Mouse (Mus musculus) T-helper 17 cell (primary cell): ENCODE results near the gene Sppl3.

Experiments
- in situ Hi-C, 2 experiments: fragments of 300-600 bp; cut with MboI, MseI; formaldehyde crosslinking; loops; 1 replicate in 1 of 2; 2 replicates in 1 of 2; pipeline ENCODE4 v1.15.1; 2025; ENCODE audit warnings: high pct_unique_total_duplicates in 2 of 2

The Sppl3 gene

DNA sequence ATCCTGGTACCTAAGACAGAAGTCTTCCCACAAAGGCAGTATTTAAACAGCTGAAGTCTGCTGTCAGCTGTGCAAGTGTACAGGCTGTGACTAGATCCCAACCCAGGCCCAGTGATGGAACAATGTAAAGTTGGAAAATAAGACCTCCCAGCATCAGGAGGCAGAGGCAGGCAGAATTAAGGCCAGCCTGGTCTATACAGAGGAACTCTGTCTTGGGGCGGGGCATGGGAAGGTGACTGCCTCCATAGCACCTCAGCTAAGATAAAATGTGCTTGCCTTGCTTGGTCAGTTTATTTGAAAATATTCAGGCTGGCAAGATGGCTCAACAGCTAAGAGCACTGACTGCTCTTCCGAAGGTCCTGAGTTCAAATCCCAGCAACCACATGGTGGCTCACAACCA is 59.5 kb downstream of the Sppl3 start:
- in situ Hi-C loops, result loop anchor here in 1 of 2 experiments (5.0 kb wide), 1 partner anchor 53 kb away; no protein-coding TSS in a partner anchor

DNA sequence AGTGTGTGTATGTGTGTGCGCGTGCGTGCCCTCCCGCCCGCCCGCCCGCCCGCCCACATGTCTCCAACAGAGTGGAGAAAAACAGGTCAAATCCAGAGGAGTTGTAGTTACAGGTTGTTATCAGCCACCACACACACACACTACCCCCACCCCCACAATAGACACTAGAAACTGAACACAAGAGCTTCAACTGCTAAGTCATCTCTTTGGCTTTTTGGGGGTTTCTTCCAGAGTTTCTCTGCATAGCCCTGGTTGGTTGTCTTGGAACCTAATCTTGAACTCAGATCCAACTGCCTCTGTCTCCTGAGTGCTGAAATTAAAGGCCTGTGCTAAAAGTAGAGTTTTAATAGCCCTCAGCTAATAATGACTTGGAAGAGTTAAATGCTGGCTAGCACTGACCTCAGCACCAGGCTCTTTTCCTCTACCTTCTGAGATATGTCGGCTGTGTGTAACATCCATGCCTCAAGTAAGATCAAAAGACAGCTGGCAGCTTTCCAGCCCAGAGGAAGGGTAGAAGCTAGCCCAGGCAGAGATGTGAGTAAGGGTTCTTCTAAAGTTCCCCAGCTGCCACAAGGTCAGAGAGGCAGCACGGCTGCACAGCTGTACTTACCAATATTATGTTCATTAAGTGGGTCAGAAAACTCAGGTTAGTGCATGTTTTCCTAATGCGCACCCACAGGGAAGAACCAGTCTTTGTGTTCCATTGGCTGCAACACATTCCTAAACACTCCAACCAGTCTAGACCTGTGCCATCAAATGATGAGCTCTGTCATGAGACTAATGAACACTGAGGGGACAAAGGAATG is 60.4 kb downstream of the Sppl3 start:
- in situ Hi-C loops, result loop anchor here in 1 of 2 experiments (5.0 kb wide), 1 partner anchor 54 kb away; no protein-coding TSS in a partner anchor

DNA sequence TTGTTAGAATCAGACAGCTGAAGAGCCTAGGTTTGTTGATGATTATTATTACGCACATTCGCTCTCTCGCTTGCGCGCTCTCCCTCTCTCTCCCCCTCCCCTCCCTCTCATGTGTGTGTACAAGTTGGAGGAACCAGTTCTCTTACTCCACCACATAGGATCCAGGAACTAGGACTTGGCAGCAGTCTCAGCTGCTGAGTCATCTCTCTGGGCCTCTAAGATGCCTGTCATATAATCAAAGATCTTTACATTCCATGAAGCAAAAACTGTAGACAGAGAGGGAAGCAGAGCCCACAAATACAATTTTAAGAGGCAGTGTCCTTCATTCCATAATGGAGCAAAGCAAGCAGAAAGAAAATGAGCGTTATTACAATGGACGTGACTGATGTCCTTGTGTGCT is 61.2 kb downstream of the Sppl3 start:
- in situ Hi-C loops, result loop anchor here in 1 of 2 experiments (5.0 kb wide), 1 partner anchor 55 kb away; no protein-coding TSS in a partner anchor

DNA sequence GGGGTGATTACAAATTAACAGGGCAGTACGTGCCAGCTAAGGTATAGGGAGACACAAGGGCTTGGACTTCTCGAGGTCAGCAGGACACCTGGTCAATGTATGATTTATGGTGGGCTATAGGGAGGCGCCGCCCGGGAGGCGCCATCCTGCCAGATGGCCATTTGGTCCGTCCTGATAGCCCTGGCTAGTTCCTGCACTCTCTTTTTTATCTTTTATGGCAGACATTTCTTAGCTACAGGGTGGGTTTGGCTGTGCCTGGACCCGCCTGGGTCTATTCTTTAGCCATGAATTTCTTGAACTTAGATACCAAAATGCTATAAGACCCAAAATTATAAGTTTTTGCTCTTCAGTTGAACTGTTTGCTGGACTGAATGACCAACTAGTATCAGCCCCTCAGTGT is 62.4 kb downstream of the Sppl3 start:
- in situ Hi-C loops, result loop anchor here in 1 of 2 experiments (5.0 kb wide), 1 partner anchor 56 kb away; no protein-coding TSS in a partner anchor

DNA sequence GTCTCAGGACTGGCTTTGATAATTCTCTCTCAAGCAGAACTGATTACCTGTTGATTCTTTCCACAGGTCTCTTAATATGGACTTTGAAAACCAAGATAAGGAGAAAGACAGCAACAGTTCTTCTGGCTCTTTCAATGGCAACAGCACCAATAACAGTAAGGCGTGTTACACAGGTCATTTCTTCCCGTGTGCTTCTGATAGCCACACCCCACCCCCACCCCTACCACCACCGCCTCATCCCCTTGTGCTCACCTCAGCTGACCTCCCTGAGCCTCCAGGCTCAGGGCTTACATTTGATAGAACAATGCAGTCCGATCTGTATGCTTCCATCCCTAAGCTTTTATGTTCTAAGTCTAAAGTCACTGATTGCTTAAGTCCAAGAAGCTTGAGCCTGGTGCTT is 63.8 kb downstream of the Sppl3 start:
- in situ Hi-C loops, result loop anchor here (5.0 kb wide), 2 partner anchors 57 to 97 kb away; no protein-coding TSS in a partner anchor

DNA sequence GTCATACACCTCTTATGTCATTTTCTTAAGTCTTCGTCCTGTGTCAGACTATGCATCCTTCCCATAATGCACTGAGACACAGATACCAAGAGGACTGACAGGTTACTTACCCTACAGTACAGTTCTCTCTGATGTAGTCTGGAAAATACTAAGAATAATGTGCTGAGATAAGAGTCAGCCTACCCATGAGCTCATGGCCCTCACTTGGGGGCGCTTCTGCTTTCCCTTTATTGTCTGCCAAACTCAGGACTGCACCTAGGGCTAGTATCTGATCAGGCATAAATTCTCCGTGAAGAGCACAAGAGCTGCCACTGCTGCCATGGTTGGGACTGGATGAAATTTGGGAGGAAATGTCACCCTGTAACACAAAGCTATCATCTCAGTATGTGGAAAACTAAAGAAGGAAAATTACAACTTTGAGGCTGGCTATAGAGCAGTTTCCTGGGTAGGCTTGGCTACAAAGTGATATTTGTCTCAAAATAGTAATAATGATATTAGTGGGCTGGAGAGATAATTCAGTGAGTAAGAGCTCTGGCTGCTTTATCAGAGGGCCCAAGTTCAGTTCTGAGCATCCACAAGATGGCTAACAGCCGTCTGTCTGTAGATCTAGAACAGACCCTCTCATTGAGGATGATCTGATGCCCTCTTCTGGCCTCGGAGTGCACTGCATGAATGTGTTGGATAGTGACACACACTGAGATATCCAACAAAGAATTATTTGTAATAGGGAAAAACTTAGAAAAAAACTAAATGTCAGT is 65.4 kb downstream of the Sppl3 start:
- in situ Hi-C loops, result loop anchor here (5.0 kb wide), 1 partner anchor 99 kb away; no protein-coding TSS in a partner anchor

DNA sequence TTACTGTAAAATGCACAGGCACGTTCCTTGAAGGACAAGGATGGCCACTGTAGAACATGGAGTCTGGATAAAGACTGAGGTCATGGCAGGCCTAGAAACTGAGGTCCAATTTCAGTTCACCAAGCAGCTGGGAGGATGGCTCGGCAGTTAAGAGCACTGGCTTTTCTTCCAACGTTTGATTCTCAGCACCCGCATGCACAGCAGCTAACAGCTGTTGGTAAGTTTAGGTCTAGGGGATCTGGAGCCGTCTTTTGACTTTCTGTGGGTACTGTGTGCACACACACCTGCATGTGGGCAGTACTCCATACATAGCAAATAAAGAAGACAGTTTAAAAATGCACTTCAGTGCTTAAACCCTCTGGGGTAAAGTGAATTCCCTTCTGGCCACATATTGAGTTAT is 70.7 kb downstream of the Sppl3 start:
- in situ Hi-C loops, result no loop called here

DNA sequence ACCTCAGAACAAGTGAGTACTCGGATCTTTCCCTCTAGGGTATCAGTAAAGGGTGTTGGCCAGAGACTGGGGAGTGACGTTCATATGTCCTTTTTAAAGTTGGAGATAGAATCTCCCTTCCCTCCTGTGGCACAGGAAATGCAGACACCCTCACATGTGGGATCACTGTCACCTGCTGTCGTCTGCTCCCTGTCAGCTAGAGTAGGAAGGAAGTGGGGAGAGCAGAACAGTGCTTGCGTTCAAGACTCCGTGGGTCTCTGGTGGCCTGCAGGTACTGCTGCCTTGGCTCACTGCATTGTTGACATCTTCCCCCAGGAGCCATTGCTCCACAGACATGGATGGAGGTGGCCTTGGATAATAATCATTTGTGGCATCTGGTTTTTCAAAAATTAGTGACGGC is 72.6 kb downstream of the Sppl3 start:
- in situ Hi-C loops, result no loop called here

DNA sequence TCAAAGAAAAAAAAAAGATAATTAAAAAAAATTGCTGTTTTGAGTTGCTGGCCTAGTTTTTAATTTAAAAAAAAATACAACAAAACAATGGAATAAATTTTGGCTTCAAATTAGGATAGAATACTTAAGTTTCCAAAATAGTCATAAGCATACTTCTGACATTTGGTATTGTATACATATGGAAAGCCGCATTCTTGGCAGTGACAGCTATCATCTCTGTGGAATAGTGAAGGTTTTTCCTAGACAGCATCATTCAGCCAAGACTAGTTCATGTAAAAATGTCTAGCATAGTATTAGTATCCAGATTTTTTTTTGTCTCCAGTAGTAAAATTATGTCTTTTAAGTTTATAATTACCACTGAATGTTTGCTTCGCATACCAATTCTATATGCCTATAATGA is 74.7 kb downstream of the Sppl3 start:
- in situ Hi-C loops, result no loop called here

DNA sequence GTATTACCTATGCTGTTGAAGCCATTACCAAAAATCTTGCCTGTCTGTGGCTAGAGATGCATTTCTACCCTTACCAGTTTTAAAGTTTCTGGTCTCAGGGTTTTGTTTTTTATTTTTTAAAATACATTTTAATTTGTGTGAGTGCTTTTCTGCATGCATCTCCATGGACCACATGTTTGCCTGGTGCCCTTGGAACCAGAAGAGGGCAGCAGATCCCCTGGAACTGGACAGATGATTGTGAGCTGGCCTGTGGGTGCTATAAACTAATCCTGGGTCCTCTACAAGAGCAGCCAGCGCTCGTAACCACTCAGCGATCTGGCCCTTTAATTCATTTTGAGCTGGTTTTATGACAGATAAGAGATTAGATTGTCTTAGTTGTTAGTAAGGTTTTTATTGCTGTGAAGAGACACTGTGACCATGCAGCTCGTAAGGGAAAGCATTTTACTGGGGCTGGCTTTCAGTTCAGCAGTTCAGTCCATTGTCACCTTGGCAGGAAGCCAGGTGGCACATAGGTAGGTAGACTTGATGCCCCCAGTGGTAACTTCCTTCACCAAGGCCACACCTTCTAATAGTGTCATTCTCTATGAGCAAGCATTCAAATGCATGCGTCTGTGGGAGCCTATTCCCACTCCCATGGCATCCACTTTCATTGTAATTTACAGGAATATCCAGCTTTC is 78.8 kb downstream of the Sppl3 start:
- in situ Hi-C loops, result no loop called here

DNA sequence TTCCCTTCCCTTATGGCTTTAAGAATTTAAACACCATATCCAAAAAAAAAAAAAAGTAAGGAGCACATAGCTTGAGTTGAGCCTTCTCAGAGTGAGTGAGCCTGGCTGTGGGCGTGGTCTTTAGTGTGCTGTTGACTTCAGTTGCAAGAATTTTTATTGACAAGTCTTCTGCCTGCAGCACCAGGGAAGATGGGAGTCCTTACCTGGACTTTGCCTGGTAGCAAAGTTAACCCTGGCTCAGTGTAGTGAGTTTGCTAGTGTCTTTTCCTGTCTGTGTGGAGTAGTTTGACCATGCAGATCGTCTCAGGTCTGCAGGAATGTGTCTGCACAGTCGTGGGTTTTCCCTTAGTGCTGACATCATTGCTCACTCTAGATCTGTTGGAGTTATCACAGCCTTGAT is 80.1 kb downstream of the Sppl3 start:
- in situ Hi-C loops, result no loop called here

DNA sequence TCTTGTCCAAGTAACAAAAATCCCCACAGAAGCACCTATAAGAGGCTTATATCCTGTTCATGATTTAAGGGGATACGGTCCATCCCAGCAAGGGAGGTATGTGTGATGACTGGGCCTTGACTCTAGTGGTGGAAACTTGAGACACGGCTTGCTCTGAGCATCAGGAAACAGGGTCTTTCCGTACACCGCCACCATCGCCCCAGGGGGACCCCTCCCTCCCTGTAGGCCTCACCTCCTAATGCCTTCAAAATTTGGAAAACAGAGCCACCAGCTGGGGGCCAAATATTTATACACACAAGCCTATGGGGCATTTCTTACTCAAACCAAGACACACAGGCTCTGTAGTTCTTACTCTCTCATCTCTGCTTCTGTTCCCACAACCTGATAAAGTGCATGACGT is 80.8 kb downstream of the Sppl3 start:
- in situ Hi-C loops, result no loop called here

DNA sequence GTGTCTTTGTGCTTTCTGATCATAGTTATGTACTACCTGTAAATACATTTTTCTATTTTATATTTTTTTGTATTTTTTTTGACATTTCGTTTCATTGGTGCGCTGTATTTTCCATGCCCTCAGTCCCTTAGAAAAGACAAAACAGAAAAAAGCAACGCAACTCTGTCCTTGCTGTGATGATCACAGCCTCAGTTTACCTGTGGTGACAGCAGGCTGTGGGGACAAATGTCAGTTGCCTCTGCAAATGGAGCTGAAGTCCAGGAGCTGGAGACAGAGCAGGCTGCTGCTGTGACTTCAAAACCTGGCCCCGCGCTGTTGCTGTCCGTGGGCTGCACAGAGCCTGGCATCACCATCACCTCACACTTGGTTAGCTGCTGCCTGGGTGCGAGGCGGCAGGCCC is 87.3 kb downstream of the Sppl3 start, which contains the start of gene Gm10401:
TSS of gene Gm10401 (minus strand) at position 101 of the 400 bp plus-strand sequence.
- in situ Hi-C loops, result no loop called here

DNA sequence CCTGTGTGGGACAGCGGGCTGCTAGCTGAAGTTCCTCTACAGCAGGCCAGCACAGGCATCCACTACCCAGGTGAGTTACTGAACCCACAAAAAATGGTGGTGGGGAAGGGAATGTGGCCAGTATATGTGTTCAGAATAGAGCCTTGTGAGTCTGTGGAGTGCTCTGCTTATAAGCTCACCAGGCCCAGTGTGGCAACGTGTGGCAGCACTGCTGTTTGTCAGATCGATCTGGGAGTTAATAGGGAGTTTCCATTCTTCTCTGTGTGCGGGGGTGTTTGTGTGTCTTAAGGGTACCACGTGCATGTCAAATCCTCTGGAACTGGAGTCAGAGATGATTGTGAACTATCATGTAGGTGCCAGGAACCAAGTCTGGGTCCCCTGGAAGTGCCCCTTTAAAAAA is 88.6 kb downstream of the Sppl3 start:
- in situ Hi-C loops, result no loop called here

DNA sequence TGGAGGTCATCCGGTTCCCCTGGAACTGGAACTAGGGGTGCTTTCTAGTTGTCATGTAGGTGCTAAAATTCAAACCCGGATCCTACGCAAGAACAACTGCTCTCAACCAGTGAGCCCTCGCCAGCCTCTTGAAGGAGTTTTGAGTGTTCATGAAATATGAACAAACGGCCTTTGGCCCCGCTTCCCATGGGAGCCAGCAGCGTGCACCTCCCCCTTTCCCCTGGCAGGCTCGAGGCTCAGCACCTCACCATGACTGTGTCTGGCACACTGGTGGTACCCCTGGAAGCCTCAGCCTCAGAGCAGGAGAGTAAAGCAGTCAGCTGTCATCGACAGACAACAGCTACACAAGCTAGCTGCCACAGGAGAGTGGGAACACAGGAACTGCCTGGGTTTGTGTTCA is 89.1 kb downstream of the Sppl3 start:
- in situ Hi-C loops, result loop anchor here (5.0 to 10.0 kb wide), 2 partner anchors 123 to 125 kb away; partner anchors contain the start of gene Hnf1a (in 1 of the 2)

DNA sequence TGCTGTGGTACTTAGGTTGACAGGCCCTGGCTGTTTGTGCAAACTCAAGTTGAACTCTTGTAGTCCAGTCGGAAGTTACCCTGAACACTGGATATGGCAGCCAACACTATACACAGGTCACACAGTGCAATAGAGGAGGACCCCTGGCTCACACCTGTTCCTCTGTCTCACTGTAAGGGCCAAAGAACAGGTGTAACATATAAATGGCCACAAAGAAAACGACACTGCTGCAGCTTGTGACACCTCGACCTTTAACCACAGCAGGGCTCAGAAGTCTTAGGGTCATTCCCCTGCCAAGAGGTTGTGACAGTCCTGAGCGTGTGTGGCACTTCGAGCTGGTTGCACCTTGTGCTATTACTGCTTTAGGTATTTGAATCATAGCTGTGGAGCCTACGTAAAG is 89.5 kb downstream of the Sppl3 start:
- in situ Hi-C loops, result loop anchor here (5.0 to 10.0 kb wide), 2 partner anchors 123 to 126 kb away; partner anchors contain the start of gene Hnf1a (in 1 of the 2)

DNA sequence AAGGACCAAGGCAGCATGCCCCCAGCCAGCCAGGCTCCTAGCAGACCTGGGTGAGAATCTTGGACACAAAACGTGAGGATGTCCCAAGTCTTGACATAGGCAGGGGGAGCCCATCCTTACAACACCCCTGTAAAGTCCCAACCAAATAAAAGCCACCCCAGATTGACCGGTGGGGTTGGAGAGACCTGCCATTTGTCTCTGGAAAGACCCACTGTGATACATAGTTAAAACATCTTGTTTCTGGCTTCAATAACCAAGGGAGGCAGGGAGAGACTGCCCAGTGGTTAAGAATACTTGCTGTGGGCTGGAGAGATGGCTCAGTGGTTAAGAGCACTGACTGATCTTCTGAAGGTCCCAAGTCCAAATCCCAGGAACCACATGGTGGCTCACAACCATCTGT is 91.3 kb downstream of the Sppl3 start:
- in situ Hi-C loops, result loop anchor here (5.0 to 10.0 kb wide), 2 partner anchors 125 to 127 kb away; partner anchors contain the start of gene Hnf1a (in 1 of the 2)

DNA sequence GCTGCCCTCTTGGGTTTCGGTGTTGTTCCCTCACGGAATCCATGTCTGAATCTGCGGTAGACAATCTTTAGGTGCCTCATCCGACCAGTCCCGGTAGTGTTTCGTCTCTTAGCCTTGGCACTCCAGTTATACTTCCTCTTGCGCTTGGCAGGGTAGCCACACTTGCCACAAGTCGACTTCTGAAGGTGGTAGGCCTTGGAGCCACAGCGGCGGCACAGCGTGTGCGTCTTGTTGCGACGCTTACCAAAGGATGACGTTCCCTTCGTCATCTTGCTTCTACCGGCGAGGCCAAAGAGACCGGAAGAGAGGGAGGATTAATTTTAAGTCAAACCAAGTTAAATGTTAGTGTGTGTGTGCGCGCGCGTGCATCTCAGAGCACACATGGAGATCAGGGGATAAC is 92.3 kb downstream of the Sppl3 start:
- in situ Hi-C loops, result loop anchor here (5.0 to 10.0 kb wide), 2 partner anchors 126 to 128 kb away; partner anchors contain the start of gene Hnf1a (in 1 of the 2)

DNA sequence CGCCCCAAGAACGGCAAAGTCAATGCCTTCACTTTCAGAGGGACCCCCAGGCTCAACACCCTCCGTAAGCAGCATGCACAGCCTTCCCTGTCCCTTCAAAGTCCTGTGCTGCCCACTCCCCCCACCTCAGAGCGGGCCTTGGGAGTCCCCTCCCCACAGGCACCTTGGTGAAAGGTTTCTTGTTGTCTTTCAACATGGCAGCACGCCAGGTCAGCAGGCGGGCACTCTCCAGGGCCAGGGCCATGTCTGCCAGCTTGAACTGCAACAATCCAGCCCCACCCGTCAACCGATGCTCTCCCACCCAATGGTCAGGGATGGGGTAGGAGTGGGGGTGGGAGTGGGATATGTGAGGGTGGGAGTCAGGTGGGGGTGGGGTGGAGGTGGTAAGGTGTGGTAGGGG is 100.2 kb downstream of the Sppl3 start:
- in situ Hi-C loops, result no loop called here

DNA sequence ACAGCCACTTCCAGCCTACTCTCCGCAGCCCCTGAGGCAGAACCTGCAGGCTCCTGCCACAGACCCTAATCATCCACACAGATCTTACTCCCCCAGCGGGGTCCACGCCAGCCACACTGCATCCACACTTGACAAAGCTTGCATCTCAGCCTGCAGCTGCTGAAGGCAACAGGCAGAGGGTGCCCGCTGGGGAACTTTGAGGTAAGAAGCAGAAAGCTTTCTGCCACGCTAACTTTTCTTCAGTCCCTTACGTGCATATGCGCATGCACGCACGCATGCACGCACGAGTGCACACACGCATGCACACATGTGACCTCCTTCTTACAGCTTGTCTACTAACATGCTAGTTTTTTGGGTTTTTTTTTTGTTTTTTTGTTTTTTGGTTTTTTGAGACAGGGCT is 102.3 kb downstream of the Sppl3 start:
- in situ Hi-C loops, result no loop called here

DNA sequence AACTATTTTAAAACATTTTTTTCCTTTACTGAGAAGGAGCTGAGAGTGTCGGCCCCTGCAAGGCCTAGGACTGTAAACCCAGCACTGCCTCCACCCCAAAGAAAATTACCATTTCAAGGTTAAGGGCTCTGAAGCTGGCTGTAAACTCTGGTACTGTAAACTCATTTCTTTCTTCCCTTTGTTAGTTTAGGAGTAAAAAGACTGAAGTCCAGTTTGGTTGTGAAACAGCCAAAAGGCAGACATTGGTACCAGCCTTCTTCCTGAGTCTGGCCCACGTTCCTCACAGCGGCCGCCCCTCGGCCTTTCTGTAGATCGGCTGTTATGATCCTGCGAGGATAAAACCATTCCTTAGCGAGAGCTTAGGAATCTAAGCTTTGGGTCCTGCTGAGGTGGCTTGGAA is 103.6 kb downstream of the Sppl3 start:
- in situ Hi-C loops, result no loop called here
